Comparison of ENCODE assay signal across 15 mouse cellular contexts in genomic region chr7:67228390-67228789, GRCm38 (mm10). TPM values are rescaled to one million over a fixed set of nuclear protein-coding genes. Genes with fewer than 3 reads are reported as not detected.
A peak's percentile ranks its signal among the peaks of the same experiment; 100 is the strongest.
DNase-seq lines count a peak whose midpoint lies in the region; ATAC-seq lines count a peak whose summit lies in the region.
"Had no signal": no experiment of that assay in that cellular context is flagged by ENCODE, and none has a peak within 500 bp of the region (broad histone marks: within the 10 kb centered on the region; RNA-seq: fewer than 3 reads in every experiment).

No protein-coding gene starts in this region.

- 79% methylated on average over 3 of the region's 3 CpGs for WGBS in intestine, embryonic 16.5 days
- 80% methylated on average over 3 of the region's 3 CpGs for WGBS in intestine, embryonic 15.5 days

- H3K36me3 ChIP-seq in intestine, embryonic 16.5 days (ENCODE audit: control insufficient read depth, insufficient read depth, low read length): 0 out of 2 replicates have a peak, but pooled peaks cover 5% of the 10 kb centered on the region
- 0 out of 2 replicates have a peak, but pooled peaks cover 5% of the 10 kb centered on the region for H3K36me3 ChIP-seq in intestine, embryonic 15.5 days

- no peak overlapping the region for H3K4me3 ChIP-seq in intestine, embryonic 16.5 days (ENCODE audit: low read length)
- H3K4me3 ChIP-seq in intestine, embryonic 15.5 days (replicated peaks): no peak overlapping the region
- H3K4me3 ChIP-seq: heart, embryonic 10.5 days; left cerebral cortex, adult 2 months; megakaryocyte, embryonic 14.5 days; midbrain, embryonic 15.5 days; stomach, embryonic 15.5 days had no signal

- H3K4me1 ChIP-seq in intestine, embryonic 16.5 days (ENCODE audit: control insufficient read depth, insufficient read depth, low read length): peaks cover 7% of the 10 kb centered on the region
- peaks cover 5% of the 10 kb centered on the region for H3K4me1 ChIP-seq in intestine, embryonic 15.5 days (replicated peaks)

- H3K9ac ChIP-seq in intestine, embryonic 16.5 days (ENCODE audit: low read depth, low read length): no peak overlapping the region
- no peak overlapping the region for H3K9ac ChIP-seq in intestine, embryonic 15.5 days
- H3K9ac ChIP-seq: midbrain, embryonic 15.5 days; stomach, embryonic 15.5 days had no signal

- H3K4me2 ChIP-seq in intestine, embryonic 16.5 days (ENCODE audit: low read depth, low read length): no peak overlapping the region
- H3K4me2 ChIP-seq in intestine, embryonic 15.5 days (replicated peaks): no peak overlapping the region
- H3K4me2 ChIP-seq: liver, embryonic 11.5 days; midbrain, embryonic 15.5 days; stomach, embryonic 15.5 days had no signal

- DNase-seq in cerebellum, adult 11-12 months: peak; percentile 87
- DNase-seq in cerebellum, postnatal 14 days: peak; percentile 91 to 92
- DNase-seq in kidney, postnatal 4 days: no peak
- no peak for DNase-seq in spleen, postnatal 10 days (ENCODE audit: low spot score in 2 of 2)
- DNase-seq: kidney, adult 8-10 months; right cerebral cortex, postnatal 25 days had no signal

- 0 out of 2 replicates have a peak, but pooled peaks have one; percentile 17 for ATAC-seq in intestine, embryonic 16.5 days
- no peak for ATAC-seq in intestine, embryonic 15.5 days
- ATAC-seq in cerebellum, adult (ENCODE audit: insufficient number of reproducible peaks, low FRiP score, low TSS enrichment): peak; percentile 60

- no peaks in the 10 kb centered on the region for H3K9me3 ChIP-seq in intestine, embryonic 16.5 days (ENCODE audit: control insufficient read depth, low read length)
- no peaks in the 10 kb centered on the region for H3K9me3 ChIP-seq in intestine, embryonic 15.5 days
- H3K9me3 ChIP-seq: heart, embryonic 10.5 days; megakaryocyte, embryonic 14.5 days; midbrain, embryonic 15.5 days; stomach, embryonic 15.5 days had no signal

- no peak overlapping the region for H3K27ac ChIP-seq in intestine, embryonic 16.5 days (ENCODE audit: low read length)
- H3K27ac ChIP-seq in intestine, embryonic 15.5 days: no peak overlapping the region
- H3K27ac ChIP-seq: heart, embryonic 10.5 days; left cerebral cortex, adult 2 months; midbrain, embryonic 15.5 days; stomach, embryonic 15.5 days had no signal

- H3K27me3 ChIP-seq in intestine, embryonic 16.5 days (replicated peaks; ENCODE audit: control insufficient read depth, insufficient read depth, low read length): no peaks in the 10 kb centered on the region
- no peaks in the 10 kb centered on the region for H3K27me3 ChIP-seq in intestine, embryonic 15.5 days (replicated peaks)
- H3K27me3 ChIP-seq: megakaryocyte, embryonic 14.5 days; midbrain, embryonic 15.5 days; stomach, embryonic 15.5 days had no signal

RNA-seq across cellular contexts. Expression of gene Lysmd4, which starts 6.0 kb away (rescaled TPM):
- 11.5 and 11.8 TPM in 2 replicates for polyA plus RNA-seq in intestine, embryonic 16.5 days (2015; fragmentation: Nextera tagmentation; extraction: Ambion mirVana)
- 11.1 and 12.5 TPM in 2 replicates for polyA plus RNA-seq in intestine, embryonic 15.5 days (2015; fragmentation: Nextera tagmentation; extraction: Ambion mirVana)

Comparison
In these comparisons a context has a peak if more than half of its experiments do, and no peak if none do; other contexts are left out.
1. DNase-seq: peak in cerebellum, adult 11-12 months (single experiment) and cerebellum, postnatal 14 days (2 of 2); none in kidney, postnatal 4 days (0 of 2) and spleen, postnatal 10 days (0 of 2).